In genomic region chr1:119301931-119302330, GRCm38 (mm10) we compare ENCODE assay signal across 23 mouse cellular contexts.
"Had no signal": no experiment of that assay in that cellular context is flagged by ENCODE, and none has a peak within 500 bp of the region (broad histone marks: within the 10 kb centered on the region; RNA-seq: fewer than 3 reads in every experiment).

No protein-coding gene starts in this region.

- H3K4me2 ChIP-seq: heart, embryonic 12.5 days; hindbrain, embryonic 13.5 days; hindbrain, embryonic 15.5 days; kidney, embryonic 15.5 days; limb, embryonic 13.5 days; limb, embryonic 15.5 days; liver, embryonic 12.5 days had no signal

- H3K4me1 ChIP-seq: liver, embryonic 12.5 days had no signal

- ATAC-seq: liver, embryonic 12.5 days had no signal

- H3K27me3 ChIP-seq: heart, embryonic 12.5 days; hindbrain, embryonic 15.5 days; kidney, embryonic 15.5 days; limb, embryonic 13.5 days; limb, embryonic 15.5 days had no signal

- H3K27ac ChIP-seq: heart, embryonic 10.5 days; hindbrain, embryonic 13.5 days; hindbrain, embryonic 15.5 days; hindbrain, postnatal 0 days; kidney, embryonic 15.5 days; kidney, postnatal 0 days; limb, embryonic 13.5 days; limb, embryonic 15.5 days; liver, embryonic 12.5 days; liver, embryonic 14.5 days had no signal

- H3K9me3 ChIP-seq: heart, embryonic 10.5 days; heart, embryonic 12.5 days; hindbrain, embryonic 13.5 days; hindbrain, embryonic 15.5 days; kidney, embryonic 15.5 days; limb, embryonic 13.5 days; limb, embryonic 15.5 days; liver, embryonic 12.5 days had no signal

- H3K36me3 ChIP-seq: heart, embryonic 10.5 days; heart, embryonic 12.5 days; hindbrain, embryonic 13.5 days; hindbrain, embryonic 15.5 days; kidney, embryonic 15.5 days; limb, embryonic 13.5 days; limb, embryonic 15.5 days; liver, embryonic 12.5 days had no signal

- H3K4me3 ChIP-seq: heart, embryonic 10.5 days; heart, embryonic 12.5 days; hindbrain, embryonic 13.5 days; hindbrain, embryonic 15.5 days; kidney, embryonic 15.5 days; limb, embryonic 13.5 days; limb, embryonic 15.5 days; liver, embryonic 12.5 days had no signal

- H3K9ac ChIP-seq: heart, embryonic 12.5 days; hindbrain, embryonic 13.5 days; hindbrain, embryonic 15.5 days; kidney, embryonic 15.5 days; limb, embryonic 13.5 days; limb, embryonic 15.5 days; liver, embryonic 12.5 days; liver, embryonic 14.5 days had no signal

- DNase-seq: gastrocnemius, postnatal 14 days; gastrocnemius, postnatal 36 days; heart, adult 18-20 months; heart, postnatal 10 days; heart, postnatal 4 days; kidney, adult 11 months; kidney, adult 2 months; kidney, adult 9 months; kidney, postnatal 14 days; kidney, postnatal 36 days; layer of hippocampus, adult 9-11 months; layer of hippocampus, postnatal 36 days had no signal
